Mouse (Mus musculus): ENCODE results near the gene Gabrr1. TPM values are rescaled to one million over a fixed set of nuclear protein-coding genes. Genes with fewer than 3 reads are reported as not detected.

The Gabrr1 gene
- polyA plus RNA-seq, 1 experiment, result 0.65 TPM

GRCm38 (mm10) chr4:33188781-33189734, 56.7 kb downstream of the Gabrr1 start:
- under 1% methylated on average over 123 of the region's 123 CpGs for WGBS
- TF ChIP-seq CTCF (IDR thresholded peaks at IDR 0.05; ENCODE audit: control insufficient read depth, insufficient read depth, low read length) (no peak), POLR2A (IDR thresholded peaks at IDR 0.05; ENCODE audit: borderline replicate concordance, control insufficient read depth, low read depth, low read length) (no peak)
- no peaks in the 10 kb centered on the region for H3K4me1 ChIP-seq (ENCODE audit: control insufficient read depth, insufficient read depth, low read length)
- H3K4me3 ChIP-seq (replicated peaks; ENCODE audit: control insufficient read depth, low read depth, low read length), result peak overlapping the region; percentile 7
- peak overlapping the region; percentile 21; the same call in 1 of the 2 replicates for H3K27ac ChIP-seq (ENCODE audit: control insufficient read depth, insufficient read depth, low read depth, low read length, poor library complexity)

- no peak for TF ChIP-seq CTCF (IDR thresholded peaks at IDR 0.05; ENCODE audit: control insufficient read depth, insufficient read depth, low read length)
- TF ChIP-seq POLR2A (IDR thresholded peaks at IDR 0.05; ENCODE audit: borderline replicate concordance, control insufficient read depth, low read depth, low read length), result no peak
- Histone ChIP-seq H3K27ac (ENCODE audit: control insufficient read depth, insufficient read depth, low read depth, low read length, poor library complexity) (peak within 1 kb of the TSS; percentile 21; the same call in 1 of the 2 replicates), H3K4me3 (replicated peaks; ENCODE audit: control insufficient read depth, low read depth, low read length) (peak within 1 kb of the TSS; percentile 7), H3K4me1 (ENCODE audit: control insufficient read depth, insufficient read depth, low read length) (no peaks in the 10 kb centered on the region)
- 15% methylated on average over 6 of the region's 6 CpGs for WGBS
These were observed 57.4 kb downstream of the Gabrr1 start, which contains the start of gene Pm20d2 for GRCm38 (mm10) chr4:33189735-33190036. Pm20d2 (minus strand) TSS chr4:33189737.

GRCm38 (mm10) chr4:33198117-33198516, 65.8 kb downstream of the Gabrr1 start:
- TF ChIP-seq CTCF (IDR thresholded peaks at IDR 0.05; ENCODE audit: control insufficient read depth, insufficient read depth, low read length) (no peak), POLR2A (IDR thresholded peaks at IDR 0.05; ENCODE audit: borderline replicate concordance, control insufficient read depth, low read depth, low read length) (no peak)
- Histone ChIP-seq H3K27ac (ENCODE audit: control insufficient read depth, insufficient read depth, low read depth, low read length, poor library complexity) (no peak overlapping the region), H3K4me1 (ENCODE audit: control insufficient read depth, insufficient read depth, low read length) (no peaks in the 10 kb centered on the region), H3K4me3 (replicated peaks; ENCODE audit: control insufficient read depth, low read depth, low read length) (no peak overlapping the region)
- WGBS, result 43% methylated on average over 2 of the region's 2 CpGs

GRCm38 (mm10) chr4:33204682-33205081, 72.4 kb downstream of the Gabrr1 start:
- Histone ChIP-seq H3K4me1 (ENCODE audit: control insufficient read depth, insufficient read depth, low read length) (no peaks in the 10 kb centered on the region), H3K4me3 (replicated peaks; ENCODE audit: control insufficient read depth, low read depth, low read length) (no peak overlapping the region), H3K27ac (ENCODE audit: control insufficient read depth, insufficient read depth, low read depth, low read length, poor library complexity) (no peak overlapping the region)
- peak; percentile 83 for TF ChIP-seq CTCF (IDR thresholded peaks at IDR 0.05; ENCODE audit: control insufficient read depth, insufficient read depth, low read length)
- no peak for TF ChIP-seq POLR2A (IDR thresholded peaks at IDR 0.05; ENCODE audit: borderline replicate concordance, control insufficient read depth, low read depth, low read length)
- WGBS, result 16% methylated on average over 4 of the region's 4 CpGs

GRCm38 (mm10) chr4:33207551-33207950, 75.2 kb downstream of the Gabrr1 start:
- WGBS, result 76% methylated on average over 2 of the region's 2 CpGs
- no peak overlapping the region for H3K27ac ChIP-seq (ENCODE audit: control insufficient read depth, insufficient read depth, low read depth, low read length, poor library complexity)
- no peaks in the 10 kb centered on the region for H3K4me1 ChIP-seq (ENCODE audit: control insufficient read depth, insufficient read depth, low read length)
- H3K4me3 ChIP-seq (replicated peaks; ENCODE audit: control insufficient read depth, low read depth, low read length), result no peak overlapping the region
- no peak for TF ChIP-seq CTCF (IDR thresholded peaks at IDR 0.05; ENCODE audit: control insufficient read depth, insufficient read depth, low read length)
- no peak for TF ChIP-seq POLR2A (IDR thresholded peaks at IDR 0.05; ENCODE audit: borderline replicate concordance, control insufficient read depth, low read depth, low read length)

GRCm38 (mm10) chr4:33208881-33209841, 76.8 kb downstream of the Gabrr1 start, which contains the start of gene Srsf12:
Srsf12 (plus strand) TSS chr4:33208991.
- 4% methylated on average over 65 of the region's 65 CpGs for WGBS
- no peak for TF ChIP-seq CTCF (IDR thresholded peaks at IDR 0.05; ENCODE audit: control insufficient read depth, insufficient read depth, low read length)
- no peak for TF ChIP-seq POLR2A (IDR thresholded peaks at IDR 0.05; ENCODE audit: borderline replicate concordance, control insufficient read depth, low read depth, low read length)
- Histone ChIP-seq H3K4me3 (replicated peaks; ENCODE audit: control insufficient read depth, low read depth, low read length) (no peak within 1 kb of the TSS), H3K4me1 (ENCODE audit: control insufficient read depth, insufficient read depth, low read length) (no peaks in the 10 kb centered on the region), H3K27ac (ENCODE audit: control insufficient read depth, insufficient read depth, low read depth, low read length, poor library complexity) (no peak within 1 kb of the TSS)

Other genes starting within 250 kb of the Gabrr1 start
- gene Ankrd6, start 181.7 kb upstream of the Gabrr1 start, polyA plus RNA-seq (2011; ENCODE audit: insufficient read depth, insufficient read length, low replicate concordance, missing spikeins), result 1.4 and 2.2 TPM in 2 replicates
- gene Rragd, start 149.5 kb upstream of the Gabrr1 start, polyA plus RNA-seq (2011; ENCODE audit: insufficient read depth, insufficient read length, low replicate concordance, missing spikeins), result 1.5 and 7.8 TPM in 2 replicates
- gene Ube2j1, start 101.1 kb upstream of the Gabrr1 start, polyA plus RNA-seq (2011; ENCODE audit: insufficient read depth, insufficient read length, low replicate concordance, missing spikeins), result 17.3 and 18.4 TPM in 2 replicates
- gene Gabrr2, start 69.5 kb upstream of the Gabrr1 start, polyA plus RNA-seq (2011; ENCODE audit: insufficient read depth, insufficient read length, low replicate concordance, missing spikeins), result not detected in 2 replicates
- 1.2 and 2.8 TPM in 2 replicates for gene Pm20d2, start 57.2 kb downstream of the Gabrr1 start, polyA plus RNA-seq (2011; ENCODE audit: insufficient read depth, insufficient read length, low replicate concordance, missing spikeins)
- 0.85 TPM in 1 of 2 replicates, not detected in the other for gene Srsf12, start 76.5 kb downstream of the Gabrr1 start, polyA plus RNA-seq (2011; ENCODE audit: insufficient read depth, insufficient read length, low replicate concordance, missing spikeins)
- gene Pnrc1, start 157.6 kb downstream of the Gabrr1 start, polyA plus RNA-seq (2011; ENCODE audit: insufficient read depth, insufficient read length, low replicate concordance, missing spikeins), result 19.5 and 27.9 TPM in 2 replicates
- 10.0 and 16.0 TPM in 2 replicates for gene Rngtt, start 177.8 kb downstream of the Gabrr1 start, polyA plus RNA-seq (2011; ENCODE audit: insufficient read depth, insufficient read length, low replicate concordance, missing spikeins)

All from bone marrow, adult 2 months (tissue).